Mouse (Mus musculus) bone marrow, adult 2 months (tissue): ENCODE data around the gene Camta1.

ENCODE experiments used
- CTCF ChIP-seq: fragments of 200-500 bp; IDR thresholded peaks from 2 replicates; pipeline ENCODE4 v1.5.1; 2011; ENCODE audit warnings: low read length, control low read depth; ENCODE audit not compliant: control insufficient read depth, insufficient read depth
- POLR2A ChIP-seq: fragments of 200-500 bp; IDR thresholded peaks from 2 replicates; pipeline ENCODE4 v1.6.1; 2011; ENCODE audit warnings: low read depth, mild to moderate bottlenecking, control low read depth, low read length, borderline replicate concordance; ENCODE audit not compliant: control insufficient read depth

GRCm38 (mm10) chr4:150926924-150927705, 934.6 kb downstream of the Camta1 start:
- TF ChIP-seq POLR2A (no peak), CTCF (no peak)
